Mouse (Mus musculus): ENCODE data around the gene Ank2. TPM values are rescaled to one million over a fixed set of nuclear protein-coding genes. Genes with fewer than 3 reads are reported as not detected.

Ank2 gene
- 131 and 138 TPM in 2 replicates for polyA plus RNA-seq (2016; fragmentation: Nextera tagmentation; extraction: Ambion mirVana)

GRCm38 (mm10) chr3:127498742-127499400, at the start of gene Ank2:
Ank2 (minus strand) TSS chr3:127499350.
- peak within 1 kb of the TSS; percentile 78 for H3K9ac ChIP-seq
- H3K9me3 ChIP-seq (replicated peaks) = no peaks in the 10 kb centered on the region
- WGBS = under 1% methylated on average over 46 of the region's 62 CpGs
- H3K27me3 ChIP-seq = peaks cover 17% of the 10 kb centered on the region
- peaks cover 9% of the 10 kb centered on the region; the same call in 1 of the 2 replicates for H3K4me1 ChIP-seq
- 0 out of 2 replicates have a peak within 1 kb of the TSS, but pooled peaks have one; percentile 60 for H3K27ac ChIP-seq
- ATAC-seq (ENCODE audit: low FRiP score) = peak; percentile 70
- H3K36me3 ChIP-seq = no peaks in the 10 kb centered on the region
- H3K4me2 ChIP-seq (replicated peaks) = peak within 1 kb of the TSS; percentile 100
- peak within 1 kb of the TSS; percentile 69 for H3K4me3 ChIP-seq

DNA sequence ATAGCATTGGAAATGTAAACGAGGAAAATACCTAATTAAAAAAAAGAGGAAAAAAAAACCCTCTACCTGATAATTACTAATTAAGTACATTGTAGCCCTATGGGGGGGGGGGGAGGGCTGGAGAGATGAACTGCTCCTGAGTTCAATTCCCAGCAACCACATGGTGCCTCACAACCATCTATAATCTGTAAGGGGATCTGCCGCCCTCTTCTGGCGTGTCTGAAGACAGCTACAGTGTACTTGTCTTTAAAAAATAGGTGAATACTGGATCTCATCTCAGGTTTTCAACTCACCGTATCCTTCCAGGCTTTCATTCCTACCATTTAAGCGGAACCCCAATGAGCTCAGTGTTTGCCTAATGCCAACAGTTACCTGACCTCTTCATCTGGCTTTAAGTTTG, 48.7 kb upstream of the Ank2 start:
- H3K27ac ChIP-seq = no peak overlapping the region
- H3K27me3 ChIP-seq = no peaks in the 10 kb centered on the region
- 26% methylated on average over 5 of the region's 5 CpGs for WGBS
- H3K9me3 ChIP-seq (replicated peaks) = no peaks in the 10 kb centered on the region
- ATAC-seq (ENCODE audit: low FRiP score) = no peak
- no peak overlapping the region for H3K4me3 ChIP-seq
- H3K4me1 ChIP-seq = no peaks in the 10 kb centered on the region
- no peak overlapping the region for H3K4me2 ChIP-seq (replicated peaks)
- no peak overlapping the region for H3K9ac ChIP-seq
- peaks cover 27% of the 10 kb centered on the region for H3K36me3 ChIP-seq

- no peak overlapping the region for H3K9ac ChIP-seq
- H3K27ac ChIP-seq = no peak overlapping the region
- H3K4me1 ChIP-seq = no peaks in the 10 kb centered on the region
- H3K36me3 ChIP-seq = peaks cover 34% of the 10 kb centered on the region
- no peak overlapping the region for H3K4me2 ChIP-seq (replicated peaks)
- ATAC-seq (ENCODE audit: low FRiP score) = no peak
- no peaks in the 10 kb centered on the region for H3K9me3 ChIP-seq (replicated peaks)
- H3K27me3 ChIP-seq = no peaks in the 10 kb centered on the region
- WGBS = 28% methylated on average over 5 of the region's 5 CpGs
- H3K4me3 ChIP-seq = no peak overlapping the region
These were observed 45.5 kb upstream of the Ank2 start for GRCm38 (mm10) chr3:127544610-127545121.

- Histone ChIP-seq H3K4me2 (replicated peaks) (no peak overlapping the region), H3K9me3 (replicated peaks) (no peaks in the 10 kb centered on the region), H3K4me1 (no peaks in the 10 kb centered on the region), H3K9ac (no peak overlapping the region), H3K4me3 (no peak overlapping the region), H3K36me3 (peaks cover 34% of the 10 kb centered on the region), H3K27ac (no peak overlapping the region), H3K27me3 (no peaks in the 10 kb centered on the region)
- no peak for ATAC-seq (ENCODE audit: low FRiP score)
- 76% methylated on average over 4 of the region's 4 CpGs for WGBS
These were observed 44.8 kb upstream of the Ank2 start for GRCm38 (mm10) chr3:127543976-127544375.

DNA sequence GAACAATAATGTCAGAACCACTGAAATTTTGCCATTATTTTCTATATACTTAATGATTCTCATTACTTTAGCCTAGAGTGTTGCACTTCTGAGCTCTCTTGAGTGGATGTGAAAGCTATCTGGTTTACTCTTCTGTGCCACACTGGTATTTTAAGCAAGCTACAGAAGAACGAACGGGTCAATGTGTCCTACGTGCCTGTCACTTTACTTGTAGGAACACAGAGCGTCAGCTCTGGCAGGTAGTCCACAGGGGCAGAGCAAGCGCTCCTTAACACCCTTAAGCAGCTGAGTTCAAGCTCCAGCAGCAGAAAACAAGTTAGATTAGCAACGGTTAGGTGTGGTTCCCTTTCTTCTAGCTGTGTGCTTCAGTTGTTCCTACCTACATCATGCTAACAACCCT, 40.0 kb upstream of the Ank2 start:
- no peaks in the 10 kb centered on the region for H3K9me3 ChIP-seq (replicated peaks)
- no peaks in the 10 kb centered on the region for H3K4me1 ChIP-seq
- 80% methylated on average over 6 of the region's 6 CpGs for WGBS
- H3K9ac ChIP-seq = no peak overlapping the region
- no peak overlapping the region for H3K27ac ChIP-seq
- H3K4me3 ChIP-seq = no peak overlapping the region
- peaks cover 12% of the 10 kb centered on the region; the same call in 1 of the 2 replicates for H3K36me3 ChIP-seq
- H3K4me2 ChIP-seq (replicated peaks) = no peak overlapping the region
- no peaks in the 10 kb centered on the region for H3K27me3 ChIP-seq
- no peak for ATAC-seq (ENCODE audit: low FRiP score)

GRCm38 (mm10) chr3:127530293-127530692, 31.1 kb upstream of the Ank2 start:
- 11% methylated on average over 4 of the region's 4 CpGs for WGBS
- H3K27ac ChIP-seq = no peak overlapping the region
- no peak for ATAC-seq (ENCODE audit: low FRiP score)

DNA sequence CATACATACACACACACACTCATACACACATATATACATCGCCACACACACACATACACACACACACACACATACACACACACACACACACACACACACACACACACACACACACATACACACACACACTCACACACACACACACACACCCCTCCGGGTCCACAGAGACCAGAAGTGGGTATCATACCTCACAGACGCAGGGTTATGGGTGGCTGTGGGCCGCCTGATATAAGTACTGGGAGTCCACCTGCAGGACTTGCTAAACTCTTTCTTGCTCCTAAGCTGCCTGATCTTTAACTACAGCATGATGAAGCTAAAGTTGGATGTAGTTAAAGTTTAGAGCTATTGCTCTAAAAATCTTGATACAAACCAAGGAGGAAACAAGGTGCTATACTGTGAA, 30.7 kb upstream of the Ank2 start:
- ATAC-seq (ENCODE audit: low FRiP score) = no peak
- H3K4me1 ChIP-seq = no peaks in the 10 kb centered on the region
- no peaks in the 10 kb centered on the region for H3K36me3 ChIP-seq
- no peaks in the 10 kb centered on the region for H3K9me3 ChIP-seq (replicated peaks)
- H3K27ac ChIP-seq = no peak overlapping the region
- H3K27me3 ChIP-seq = no peaks in the 10 kb centered on the region
- H3K4me2 ChIP-seq (replicated peaks) = no peak overlapping the region
- H3K9ac ChIP-seq = no peak overlapping the region
- H3K4me3 ChIP-seq = no peak overlapping the region
- WGBS = 82% methylated on average over 4 of the region's 4 CpGs

More at GRCm38 (mm10) chr3:127530293-127530692, 31.1 kb upstream of the Ank2 start:
- no peaks in the 10 kb centered on the region for H3K36me3 ChIP-seq
- no peaks in the 10 kb centered on the region for H3K4me1 ChIP-seq
- no peak overlapping the region for H3K9ac ChIP-seq
- no peak overlapping the region for H3K4me3 ChIP-seq
- no peak overlapping the region for H3K4me2 ChIP-seq (replicated peaks)
- H3K9me3 ChIP-seq (replicated peaks) = no peaks in the 10 kb centered on the region
- H3K27me3 ChIP-seq = no peaks in the 10 kb centered on the region

DNA sequence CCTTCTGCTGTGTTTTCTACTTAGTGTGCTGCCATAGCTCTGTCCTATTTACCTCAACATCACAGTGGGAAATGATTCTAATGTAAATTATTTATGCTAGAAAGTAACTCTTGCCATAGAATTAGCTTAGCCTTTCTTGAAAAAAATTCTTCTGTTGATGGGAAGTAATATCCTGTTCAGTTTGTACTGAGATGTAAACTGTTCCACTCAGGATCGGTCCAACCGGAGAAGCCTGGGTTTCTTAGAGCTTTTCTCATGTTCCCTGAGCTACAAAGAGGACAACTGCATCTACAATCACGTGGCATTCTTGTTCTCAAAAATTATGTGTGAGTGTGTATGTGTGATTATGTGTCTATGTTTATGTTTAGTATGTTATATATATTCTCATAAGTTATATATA, 30.1 kb upstream of the Ank2 start:
- Histone ChIP-seq H3K27ac (no peak overlapping the region), H3K4me1 (no peaks in the 10 kb centered on the region), H3K9me3 (replicated peaks) (no peaks in the 10 kb centered on the region), H3K9ac (no peak overlapping the region), H3K27me3 (no peaks in the 10 kb centered on the region), H3K4me2 (replicated peaks) (no peak overlapping the region), H3K36me3 (no peaks in the 10 kb centered on the region), H3K4me3 (no peak overlapping the region)
- WGBS = 94% methylated on average over 3 of the region's 3 CpGs
- ATAC-seq (ENCODE audit: low FRiP score) = no peak

DNA sequence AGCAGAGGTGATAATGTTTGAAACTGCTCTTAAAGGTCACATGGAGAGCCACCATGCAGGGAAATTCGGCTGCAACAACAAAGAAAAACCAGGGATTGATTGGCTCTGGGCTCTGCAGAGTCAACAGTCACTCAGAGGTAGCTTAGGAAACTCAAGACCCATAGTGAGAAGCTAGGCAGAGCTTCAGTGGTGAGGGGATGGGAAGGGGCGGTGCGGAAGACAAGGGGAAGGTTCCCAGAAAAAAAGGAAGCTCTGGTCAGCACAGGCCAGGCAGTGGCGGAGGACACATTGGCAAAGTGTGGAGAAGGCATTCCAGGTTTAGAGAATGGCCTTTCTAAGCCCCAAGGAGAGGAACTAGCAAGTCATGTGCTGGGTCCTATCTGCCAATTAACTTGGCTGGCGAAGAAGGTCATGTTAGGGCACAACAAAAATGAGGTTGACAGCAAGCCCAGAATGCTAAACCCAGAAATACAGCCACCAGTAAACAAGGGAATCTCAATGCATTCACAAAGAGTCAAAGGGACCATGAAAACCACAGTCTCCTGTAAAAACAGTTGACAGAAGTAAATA, 28.4 kb upstream of the Ank2 start:
- Histone ChIP-seq H3K9ac (no peak overlapping the region), H3K36me3 (no peaks in the 10 kb centered on the region), H3K27me3 (no peaks in the 10 kb centered on the region), H3K4me3 (no peak overlapping the region), H3K9me3 (replicated peaks) (no peaks in the 10 kb centered on the region), H3K4me1 (no peaks in the 10 kb centered on the region), H3K27ac (no peak overlapping the region), H3K4me2 (replicated peaks) (no peak overlapping the region)
- no peak for ATAC-seq (ENCODE audit: low FRiP score)
- WGBS = 68% methylated on average over 5 of the region's 5 CpGs

- no peak overlapping the region for H3K4me2 ChIP-seq (replicated peaks)
- H3K36me3 ChIP-seq = no peaks in the 10 kb centered on the region
- no peak overlapping the region for H3K27ac ChIP-seq
- H3K4me1 ChIP-seq = no peaks in the 10 kb centered on the region
- H3K9me3 ChIP-seq (replicated peaks) = no peaks in the 10 kb centered on the region
- H3K9ac ChIP-seq = no peak overlapping the region
- ATAC-seq (ENCODE audit: low FRiP score) = no peak
- no peaks in the 10 kb centered on the region for H3K27me3 ChIP-seq
- no peak overlapping the region for H3K4me3 ChIP-seq
- WGBS = 83% methylated on average over 8 of the region's 8 CpGs
These were observed 26.2 kb upstream of the Ank2 start for GRCm38 (mm10) chr3:127525188-127525819.

GRCm38 (mm10) chr3:127521156-127521555, 22.0 kb upstream of the Ank2 start:
- H3K9me3 ChIP-seq (replicated peaks) = no peaks in the 10 kb centered on the region
- no peaks in the 10 kb centered on the region for H3K27me3 ChIP-seq
- no peaks in the 10 kb centered on the region for H3K36me3 ChIP-seq
- H3K4me2 ChIP-seq (replicated peaks) = no peak overlapping the region
- no peak for ATAC-seq (ENCODE audit: low FRiP score)
- WGBS = 82% methylated on average over 10 of the region's 10 CpGs
- no peaks in the 10 kb centered on the region for H3K4me1 ChIP-seq
- no peak overlapping the region for H3K27ac ChIP-seq
- no peak overlapping the region for H3K9ac ChIP-seq
- no peak overlapping the region for H3K4me3 ChIP-seq

DNA sequence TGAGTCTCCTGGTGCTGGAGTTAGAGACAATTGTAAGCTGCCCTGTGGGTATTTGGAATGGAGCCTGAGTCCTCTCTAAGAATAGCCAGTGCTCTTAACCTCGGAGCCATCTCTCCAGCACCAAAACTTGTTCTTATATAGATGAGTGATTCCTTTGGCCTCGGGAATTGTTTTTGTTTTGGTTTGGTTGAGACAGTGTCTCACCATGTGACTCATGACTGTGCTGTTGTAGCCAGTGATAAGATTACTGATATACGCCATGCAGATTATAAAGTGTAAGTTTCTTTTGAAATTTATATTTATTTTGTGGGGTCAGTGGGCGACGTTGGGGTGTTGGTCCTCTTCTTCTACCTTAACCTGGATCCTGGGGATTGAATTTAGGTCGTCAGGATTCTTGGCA, 21.1 kb upstream of the Ank2 start:
- H3K36me3 ChIP-seq = no peaks in the 10 kb centered on the region
- no peaks in the 10 kb centered on the region for H3K4me1 ChIP-seq
- H3K4me2 ChIP-seq (replicated peaks) = no peak overlapping the region
- no peak overlapping the region for H3K4me3 ChIP-seq
- ATAC-seq (ENCODE audit: low FRiP score) = no peak
- no peaks in the 10 kb centered on the region for H3K9me3 ChIP-seq (replicated peaks)
- H3K27ac ChIP-seq = no peak overlapping the region
- 86% methylated on average over 6 of the region's 6 CpGs for WGBS
- no peak overlapping the region for H3K9ac ChIP-seq
- H3K27me3 ChIP-seq = no peaks in the 10 kb centered on the region

All from hindbrain, embryonic 12.5 days (tissue).